Mouse (Mus musculus) forebrain, embryonic 13.5 days (tissue): ENCODE measurements around the gene Trat1. TPM values are rescaled to one million over a fixed set of nuclear protein-coding genes. Genes with fewer than 3 reads are reported as not detected.

Experiments
- ATAC-seq: fragments of 200-750 bp; cut with Nextera tagmentation; 2 replicates; pipeline ENCODE4 v1.8.0; 2017
- H3K27ac ChIP-seq: fragments of 300-500 bp; sonication (generic); 2 replicates; pipeline ENCODE4 v1.5.1; 2015; ENCODE audit warnings: inconsistent platforms, mild to moderate bottlenecking, moderate library complexity
- H3K27me3 ChIP-seq: fragments of 300-500 bp; sonication (generic); 2 replicates; pipeline ENCODE4 v1.6.1; 2015; ENCODE audit warnings: mild to moderate bottlenecking, inconsistent platforms
- H3K36me3 ChIP-seq: fragments of 300-500 bp; sonication (generic); 2 replicates; pipeline ENCODE4 v1.6.1; 2015; ENCODE audit warnings: mild to moderate bottlenecking, inconsistent platforms; ENCODE audit not compliant: poor library complexity, severe bottlenecking
- H3K4me1 ChIP-seq: fragments of 300-500 bp; sonication (generic); 2 replicates; pipeline ENCODE4 v1.6.1; 2015; ENCODE audit warnings: inconsistent platforms
- H3K4me2 ChIP-seq: fragments of 300-500 bp; sonication (generic); 2 replicates; pipeline ENCODE4 v1.6.1; 2015; ENCODE audit warnings: inconsistent platforms, mild to moderate bottlenecking, moderate library complexity
- H3K4me3 ChIP-seq: fragments of 300-500 bp; sonication (generic); 2 replicates; pipeline ENCODE4 v1.5.1; 2015; ENCODE audit warnings: mild to moderate bottlenecking, inconsistent platforms
- H3K9ac ChIP-seq: fragments of 300-500 bp; sonication (generic); 2 replicates; pipeline ENCODE4 v1.6.1; 2015; ENCODE audit warnings: mild to moderate bottlenecking, inconsistent platforms
- H3K9me3 ChIP-seq: fragments of 300-500 bp; sonication (generic); replicated peaks from 2 replicates; pipeline ENCODE4 v1.6.1; 2016; ENCODE audit warnings: inconsistent platforms
- WGBS: fragments of 180-500 bp; shearing (Covaris S2); methylation state at CpG from one replicate; pipeline ENCODE4 v1.1.7; 2015; 5-methylcytosine and 5-hydroxymethylcytosine counted together
- polyA plus RNA-seq: library from polyadenylated mRNA; unstranded; fragments of >200 nt; fragmentation: Nextera tagmentation; extraction: Ambion mirVana; gene quantifications from 2 replicates; pipeline ENCODE4 v1.2.1, GENCODE M21; 2015

Trat1 gene
- polyA plus RNA-seq = not detected in 2 replicates

DNA sequence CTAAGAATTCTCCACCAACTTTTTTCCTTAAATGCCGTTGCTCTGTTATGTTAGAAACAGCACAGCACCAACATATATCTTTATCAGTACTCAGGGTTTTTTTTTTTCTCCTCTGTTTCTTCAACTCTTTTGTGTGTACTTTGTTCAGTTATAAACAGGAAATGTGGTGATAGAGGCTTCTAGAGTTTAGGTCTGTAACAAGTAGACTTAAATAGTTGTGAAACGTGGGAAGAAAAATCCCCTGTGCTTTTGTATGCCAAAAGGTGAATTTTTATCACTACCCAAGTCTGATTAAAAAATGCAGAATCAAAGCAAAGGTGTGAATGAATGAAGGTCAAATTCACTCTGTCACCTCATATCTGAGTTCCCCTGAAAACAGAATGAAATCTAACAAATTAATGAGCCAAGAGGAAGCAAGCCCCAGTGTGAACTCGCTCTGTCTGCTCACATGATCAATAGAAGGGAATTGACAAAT is at the start of gene Trat1:
Trat1 (minus strand) TSS at position 51 of the 475 bp plus-strand sequence.
- H3K4me1 ChIP-seq = no peaks in the 10 kb centered on the region

DNA sequence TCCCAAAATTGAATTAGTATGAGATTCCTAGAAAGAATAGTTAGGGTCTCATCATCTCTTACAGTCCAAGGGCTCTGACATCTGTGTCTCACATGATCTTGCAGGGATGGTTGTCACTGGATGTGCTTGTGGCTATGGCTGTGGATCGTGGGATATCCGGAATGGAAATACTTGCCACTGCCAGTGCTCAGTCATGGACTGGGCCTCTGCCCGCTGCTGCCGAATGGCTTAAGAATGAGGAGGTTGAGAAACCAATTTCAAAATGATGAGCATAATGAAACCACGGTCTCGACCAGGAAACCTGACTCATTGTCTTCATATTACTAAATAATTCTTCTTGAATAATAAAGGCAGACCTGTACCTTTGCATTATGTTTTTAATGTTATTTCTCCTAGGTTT is 46.7 kb upstream of the Trat1 start:
- Histone ChIP-seq H3K4me2 (no peak overlapping the region), H3K4me1 (no peaks in the 10 kb centered on the region), H3K27ac (no peak overlapping the region), H3K9me3 (no peaks in the 10 kb centered on the region), H3K9ac (no peak overlapping the region), H3K4me3 (no peak overlapping the region), H3K36me3 (no peaks in the 10 kb centered on the region), H3K27me3 (no peaks in the 10 kb centered on the region)
- WGBS = 95% methylated on average over 6 of the region's 6 CpGs
- no peak for ATAC-seq

More for the DNA sequence above, at the start of gene Trat1:
- WGBS = 89% methylated on average over 3 of the region's 3 CpGs
- no peak within 1 kb of the TSS for H3K9ac ChIP-seq
- no peaks in the 10 kb centered on the region for H3K36me3 ChIP-seq
- H3K9me3 ChIP-seq = no peaks in the 10 kb centered on the region
- H3K27ac ChIP-seq = no peak within 1 kb of the TSS
- H3K4me2 ChIP-seq = no peak within 1 kb of the TSS
- H3K27me3 ChIP-seq = no peaks in the 10 kb centered on the region
- H3K4me3 ChIP-seq = no peak within 1 kb of the TSS
- ATAC-seq = no peak

DNA sequence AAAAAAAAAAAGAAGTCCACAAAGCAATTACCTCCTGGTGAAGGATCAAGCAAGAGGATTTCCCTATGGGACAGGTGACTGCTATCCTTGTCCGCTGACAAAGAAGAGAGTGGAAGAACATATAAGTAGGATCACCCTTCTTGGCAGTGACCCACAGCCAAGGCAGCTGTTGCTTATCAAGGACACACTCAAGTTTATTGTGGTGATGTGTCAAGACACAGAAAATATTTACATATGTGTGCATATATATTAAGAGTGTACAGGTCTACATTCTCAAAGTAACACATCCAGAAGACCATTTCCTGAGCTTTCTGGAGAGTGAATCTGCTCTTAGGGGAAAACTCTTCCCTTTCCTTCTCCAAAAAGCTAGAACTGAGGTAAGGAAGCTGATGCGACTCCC is 44.9 kb upstream of the Trat1 start, which contains the start of gene Retnlb:
Retnlb (plus strand) TSS at position 162 of the 400 bp plus-strand sequence.
- Histone ChIP-seq H3K4me1 (no peaks in the 10 kb centered on the region), H3K4me2 (no peak within 1 kb of the TSS), H3K36me3 (no peaks in the 10 kb centered on the region), H3K4me3 (no peak within 1 kb of the TSS), H3K27me3 (no peaks in the 10 kb centered on the region), H3K9me3 (no peaks in the 10 kb centered on the region), H3K27ac (no peak within 1 kb of the TSS), H3K9ac (no peak within 1 kb of the TSS)
- WGBS = 98% methylated on average over 2 of the region's 2 CpGs
- ATAC-seq = no peak

DNA sequence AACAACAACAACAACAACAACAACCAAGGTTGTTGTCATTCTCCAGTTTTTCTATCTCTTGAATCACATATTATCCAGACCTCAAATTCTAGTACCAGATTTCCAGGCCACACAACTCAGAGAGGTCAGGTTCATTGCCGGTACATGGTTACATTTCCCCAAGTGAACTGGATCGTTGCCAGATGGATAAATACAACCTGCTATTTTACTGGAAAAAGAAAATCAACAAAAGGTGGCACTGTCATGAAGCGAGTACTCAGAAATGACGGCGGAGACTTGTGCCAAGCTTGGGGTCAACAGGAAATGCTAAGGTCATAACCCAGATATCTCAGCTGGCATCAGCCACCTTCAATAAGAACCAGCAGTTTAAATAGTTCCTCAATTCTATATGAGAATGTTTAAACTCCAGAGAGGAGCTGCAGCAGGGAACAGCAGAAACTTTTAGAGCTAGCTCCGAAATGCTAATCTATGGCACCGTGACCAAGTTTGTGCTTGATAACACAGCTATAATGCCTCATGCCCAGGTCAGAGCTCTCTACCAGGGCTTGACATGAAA is 40.1 kb upstream of the Trat1 start:
- ATAC-seq = no peak
- Histone ChIP-seq H3K4me1 (no peaks in the 10 kb centered on the region), H3K27ac (no peak overlapping the region), H3K4me3 (no peak overlapping the region), H3K9ac (no peak overlapping the region), H3K36me3 (no peaks in the 10 kb centered on the region), H3K4me2 (no peak overlapping the region), H3K9me3 (no peaks in the 10 kb centered on the region), H3K27me3 (no peaks in the 10 kb centered on the region)
- WGBS = 91% methylated on average over 7 of the region's 7 CpGs

DNA sequence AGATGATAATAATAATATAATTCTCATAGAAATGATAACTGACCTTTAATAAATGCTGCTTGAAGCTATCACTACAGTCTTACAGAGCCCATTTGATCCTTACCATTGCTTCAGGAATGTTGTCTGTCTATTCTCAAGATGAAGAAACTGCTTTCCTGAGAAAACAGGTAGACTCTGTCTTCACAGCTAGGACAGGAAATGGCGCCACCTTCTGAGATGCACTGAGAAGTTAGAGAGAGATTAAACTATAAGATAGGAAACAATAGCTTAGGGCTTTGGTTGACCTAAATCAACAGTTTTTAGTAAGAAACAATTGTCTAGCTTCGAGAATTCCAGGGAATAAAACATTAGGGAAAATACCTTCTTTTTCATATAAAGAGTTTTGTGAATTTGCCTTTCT is 37.6 kb upstream of the Trat1 start:
- H3K27me3 ChIP-seq = no peaks in the 10 kb centered on the region
- ATAC-seq = no peak
- WGBS = 59% methylated on average over 2 of the region's 2 CpGs
- no peaks in the 10 kb centered on the region for H3K9me3 ChIP-seq
- no peaks in the 10 kb centered on the region for H3K36me3 ChIP-seq
- H3K4me2 ChIP-seq = no peak overlapping the region
- no peak overlapping the region for H3K27ac ChIP-seq
- no peak overlapping the region for H3K4me3 ChIP-seq
- H3K4me1 ChIP-seq = no peaks in the 10 kb centered on the region
- no peak overlapping the region for H3K9ac ChIP-seq

DNA sequence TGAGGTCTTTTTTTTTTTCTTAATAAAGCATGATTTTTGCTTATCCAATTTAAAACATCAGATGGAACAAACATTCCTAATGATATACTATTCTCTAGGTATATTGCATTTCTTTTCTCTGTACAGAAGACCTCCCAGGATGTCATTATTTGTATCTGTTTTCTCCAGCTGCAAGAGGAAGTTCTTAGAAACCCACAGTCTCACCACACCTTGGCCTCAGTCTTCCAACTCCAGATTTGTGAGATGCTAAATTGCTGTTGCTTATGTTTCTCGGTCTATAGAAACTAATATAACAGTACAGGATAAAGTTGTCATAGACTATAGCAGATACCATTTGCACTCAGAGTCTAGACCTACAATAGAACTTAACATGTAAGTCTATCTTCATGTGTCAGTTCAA is 34.7 kb upstream of the Trat1 start:
- no peak overlapping the region for H3K4me2 ChIP-seq
- no peaks in the 10 kb centered on the region for H3K4me1 ChIP-seq
- WGBS = 86% methylated on average over 1 of the region's 1 CpGs
- no peaks in the 10 kb centered on the region for H3K27me3 ChIP-seq
- H3K36me3 ChIP-seq = no peaks in the 10 kb centered on the region
- no peak for ATAC-seq
- H3K9ac ChIP-seq = no peak overlapping the region
- H3K4me3 ChIP-seq = no peak overlapping the region
- no peaks in the 10 kb centered on the region for H3K9me3 ChIP-seq
- H3K27ac ChIP-seq = no peak overlapping the region

DNA sequence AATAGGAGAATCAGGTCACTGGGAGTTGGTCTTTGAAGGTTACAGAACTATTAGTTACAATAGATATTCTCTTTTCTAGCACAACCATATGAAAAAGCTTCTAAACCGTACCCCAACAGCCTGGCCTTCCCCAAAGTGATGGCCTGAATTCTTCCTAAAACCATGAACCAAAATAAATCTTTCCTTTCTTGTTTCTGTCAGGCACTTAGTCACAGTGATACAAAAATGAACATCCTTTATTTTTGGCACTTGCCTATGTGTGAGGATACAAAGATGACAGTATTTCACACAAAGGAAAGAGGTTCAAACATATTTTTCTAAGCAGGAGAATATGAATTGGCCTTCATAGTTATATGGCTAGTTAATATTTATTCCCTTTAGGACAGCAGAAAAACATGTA is 33.6 kb upstream of the Trat1 start:
- Histone ChIP-seq H3K4me2 (no peak overlapping the region), H3K36me3 (no peaks in the 10 kb centered on the region), H3K27ac (no peak overlapping the region), H3K4me1 (no peaks in the 10 kb centered on the region), H3K9ac (no peak overlapping the region), H3K9me3 (no peaks in the 10 kb centered on the region), H3K27me3 (no peaks in the 10 kb centered on the region), H3K4me3 (no peak overlapping the region)
- 88% methylated on average over 1 of the region's 1 CpGs for WGBS
- ATAC-seq = no peak

DNA sequence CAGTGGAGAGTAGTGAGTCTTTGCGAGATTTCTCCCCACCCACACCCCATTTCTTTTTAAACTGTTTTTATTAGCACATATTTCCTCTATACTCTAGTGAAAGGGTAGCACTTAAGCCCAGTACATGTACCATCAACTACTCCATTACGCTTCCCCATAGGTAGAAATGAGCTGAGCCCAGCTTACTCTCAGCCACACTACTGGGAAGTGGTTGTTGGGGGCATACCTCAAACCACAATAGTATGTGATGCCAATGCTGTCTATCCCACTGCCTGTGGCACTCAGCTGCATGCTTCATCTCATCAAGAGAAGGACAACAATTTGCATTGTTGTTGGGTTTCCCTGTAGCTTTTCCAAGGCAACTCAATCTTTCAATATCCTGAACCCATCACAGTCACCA is 29.1 kb upstream of the Trat1 start:
- H3K4me2 ChIP-seq = no peak overlapping the region
- 94% methylated on average over 2 of the region's 2 CpGs for WGBS
- H3K4me3 ChIP-seq = no peak overlapping the region
- no peaks in the 10 kb centered on the region for H3K36me3 ChIP-seq
- H3K4me1 ChIP-seq = no peaks in the 10 kb centered on the region
- H3K9ac ChIP-seq = no peak overlapping the region
- ATAC-seq = no peak
- no peak overlapping the region for H3K27ac ChIP-seq
- H3K27me3 ChIP-seq = no peaks in the 10 kb centered on the region
- no peaks in the 10 kb centered on the region for H3K9me3 ChIP-seq

DNA sequence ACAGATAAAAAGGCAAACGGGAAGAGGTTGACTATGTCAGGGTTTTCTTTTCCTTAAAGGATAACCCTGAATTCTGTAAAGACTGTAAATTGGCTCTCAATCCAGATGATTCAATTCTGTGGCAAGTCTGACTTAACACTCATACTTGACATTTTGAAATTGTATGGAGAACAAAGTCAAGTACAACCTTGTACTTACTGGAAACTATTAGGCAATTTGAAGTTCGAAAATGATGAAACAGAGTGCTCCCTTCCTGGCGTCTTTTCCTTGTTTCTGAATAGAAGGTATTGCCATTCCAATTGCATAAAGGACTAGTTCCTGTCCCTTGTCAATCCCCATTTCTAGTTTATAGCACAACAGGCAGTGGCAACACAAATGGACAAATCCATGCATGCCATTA is 27.6 kb upstream of the Trat1 start:
- Histone ChIP-seq H3K27me3 (no peaks in the 10 kb centered on the region), H3K4me2 (no peak overlapping the region), H3K27ac (no peak overlapping the region), H3K36me3 (no peaks in the 10 kb centered on the region), H3K4me3 (no peak overlapping the region), H3K9me3 (no peaks in the 10 kb centered on the region), H3K4me1 (no peaks in the 10 kb centered on the region), H3K9ac (no peak overlapping the region)
- no peak for ATAC-seq
- WGBS = 88% methylated on average over 3 of the region's 3 CpGs

DNA sequence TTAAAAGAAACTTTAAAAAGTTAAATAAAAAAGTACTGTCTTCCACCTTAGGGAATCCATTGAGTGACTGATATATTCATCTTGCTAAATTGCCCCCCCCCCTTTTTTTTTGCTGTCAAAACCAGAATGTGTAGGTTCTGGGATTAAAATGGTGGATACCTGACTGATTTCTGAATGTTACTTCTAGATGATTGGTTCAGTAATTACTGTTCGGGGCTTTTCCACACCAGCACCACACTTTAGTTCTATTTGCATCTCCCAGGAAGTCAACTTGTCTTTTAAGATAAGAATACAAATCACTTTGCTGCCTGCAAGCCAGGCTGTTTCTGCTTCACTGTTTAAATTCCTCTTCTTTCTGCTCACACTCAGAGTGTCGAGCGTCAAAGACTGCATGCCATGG is 26.5 kb upstream of the Trat1 start:
- ATAC-seq = no peak

DNA sequence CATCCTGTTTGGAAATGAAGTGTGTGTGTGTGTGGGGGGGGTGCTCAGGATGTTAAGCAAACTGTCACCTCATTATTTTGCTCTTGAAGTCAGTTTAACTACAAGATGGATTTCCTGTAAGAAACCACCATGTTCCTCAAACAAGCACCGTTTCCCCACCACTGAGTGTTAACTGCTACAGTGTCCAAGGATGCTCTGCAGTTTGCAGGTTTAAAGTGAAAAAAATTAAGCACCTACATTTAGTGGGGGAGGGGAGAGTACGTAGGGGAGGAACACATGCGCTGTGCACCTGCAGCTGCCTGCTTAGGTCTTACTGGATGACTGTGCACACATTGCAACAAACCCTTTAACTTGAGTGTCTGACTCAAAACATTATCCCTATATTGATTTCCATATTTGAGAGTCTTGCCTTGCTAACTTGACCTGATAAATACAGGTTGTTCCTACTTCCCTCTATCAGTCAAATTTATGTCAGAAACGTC is 16.9 kb upstream of the Trat1 start:
- no peak overlapping the region for H3K27ac ChIP-seq
- H3K36me3 ChIP-seq = no peaks in the 10 kb centered on the region
- H3K9me3 ChIP-seq = no peaks in the 10 kb centered on the region
- H3K4me3 ChIP-seq = no peak overlapping the region
- no peaks in the 10 kb centered on the region for H3K4me1 ChIP-seq
- H3K27me3 ChIP-seq = no peaks in the 10 kb centered on the region
- H3K4me2 ChIP-seq = no peak overlapping the region
- ATAC-seq = no peak
- WGBS = 84% methylated on average over 4 of the region's 4 CpGs
- H3K9ac ChIP-seq = no peak overlapping the region

More for the DNA sequence above, 26.5 kb upstream of the Trat1 start:
- no peaks in the 10 kb centered on the region for H3K9me3 ChIP-seq
- no peaks in the 10 kb centered on the region for H3K4me1 ChIP-seq
- no peak overlapping the region for H3K4me2 ChIP-seq
- H3K27ac ChIP-seq = no peak overlapping the region
- H3K9ac ChIP-seq = no peak overlapping the region
- no peaks in the 10 kb centered on the region for H3K27me3 ChIP-seq
- H3K4me3 ChIP-seq = no peak overlapping the region
- no peaks in the 10 kb centered on the region for H3K36me3 ChIP-seq
- 86% methylated on average over 3 of the region's 3 CpGs for WGBS

DNA sequence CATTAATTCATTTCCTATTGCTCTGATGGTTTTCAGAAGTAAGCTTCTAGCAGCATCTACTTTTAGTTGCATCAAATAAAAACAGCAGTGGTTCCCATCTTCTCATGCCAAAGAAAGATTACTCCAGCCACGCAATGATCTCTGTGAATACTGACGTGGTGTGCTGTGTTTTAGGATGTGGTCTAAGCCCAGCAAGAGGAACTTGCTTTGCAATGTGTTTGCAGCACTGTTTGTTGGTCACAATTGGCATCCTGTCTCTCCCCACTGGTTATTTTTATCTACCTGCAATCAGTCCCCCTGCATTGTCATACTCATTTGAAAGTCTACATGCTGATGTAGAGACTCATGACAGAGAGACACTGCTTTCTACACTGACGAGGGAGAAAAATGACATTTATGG is 14.4 kb upstream of the Trat1 start:
- no peak overlapping the region for H3K4me3 ChIP-seq
- H3K36me3 ChIP-seq = no peaks in the 10 kb centered on the region
- H3K4me1 ChIP-seq = no peaks in the 10 kb centered on the region
- H3K9me3 ChIP-seq = no peaks in the 10 kb centered on the region
- WGBS = 87% methylated on average over 3 of the region's 3 CpGs
- no peak overlapping the region for H3K4me2 ChIP-seq
- H3K27ac ChIP-seq = no peak overlapping the region
- H3K27me3 ChIP-seq = no peaks in the 10 kb centered on the region
- no peak for ATAC-seq
- no peak overlapping the region for H3K9ac ChIP-seq

DNA sequence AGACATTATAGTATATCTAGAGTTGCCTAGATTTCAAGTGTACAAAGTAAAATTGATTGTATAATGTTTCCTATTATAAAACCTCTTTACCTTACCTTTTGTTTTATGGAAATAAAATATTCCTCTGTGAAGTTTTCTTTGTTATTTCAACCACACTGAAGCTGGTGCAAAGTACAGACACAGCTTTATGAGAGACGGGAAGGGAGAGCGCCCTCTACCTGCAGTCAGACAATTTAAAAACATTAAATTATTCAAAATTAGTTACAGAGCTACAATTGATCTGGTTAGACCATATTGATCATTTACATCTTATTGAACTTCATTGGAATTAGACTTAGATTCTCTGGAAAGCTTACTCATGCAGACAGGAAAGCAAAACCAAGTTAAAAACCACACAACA is 5.4 kb upstream of the Trat1 start:
- 62% methylated on average over 2 of the region's 2 CpGs for WGBS
- H3K4me1 ChIP-seq = no peaks in the 10 kb centered on the region
- ATAC-seq = no peak
- no peaks in the 10 kb centered on the region for H3K36me3 ChIP-seq
- no peak overlapping the region for H3K27ac ChIP-seq
- no peaks in the 10 kb centered on the region for H3K9me3 ChIP-seq
- no peaks in the 10 kb centered on the region for H3K27me3 ChIP-seq
- no peak overlapping the region for H3K9ac ChIP-seq
- no peak overlapping the region for H3K4me2 ChIP-seq
- no peak overlapping the region for H3K4me3 ChIP-seq
